Mouse (Mus musculus) embryo, embryonic 10 days (tissue): ENCODE measurements around the gene Acsl5.

ENCODE experiments used
- DNase-seq: peaks from one replicate; pipeline ENCODE4 v3.0.0-alpha.2; 2015; ENCODE audit warnings: low spot score

Acsl5 gene

GRCm38 (mm10) chr19:55286034-55286433 lies 34.3 kb downstream of the Acsl5 start:
- DNase-seq: no peak

- no peak for DNase-seq
Measured at GRCm38 (mm10) chr19:55288974-55289373, 37.2 kb downstream of the Acsl5 start.

DNA sequence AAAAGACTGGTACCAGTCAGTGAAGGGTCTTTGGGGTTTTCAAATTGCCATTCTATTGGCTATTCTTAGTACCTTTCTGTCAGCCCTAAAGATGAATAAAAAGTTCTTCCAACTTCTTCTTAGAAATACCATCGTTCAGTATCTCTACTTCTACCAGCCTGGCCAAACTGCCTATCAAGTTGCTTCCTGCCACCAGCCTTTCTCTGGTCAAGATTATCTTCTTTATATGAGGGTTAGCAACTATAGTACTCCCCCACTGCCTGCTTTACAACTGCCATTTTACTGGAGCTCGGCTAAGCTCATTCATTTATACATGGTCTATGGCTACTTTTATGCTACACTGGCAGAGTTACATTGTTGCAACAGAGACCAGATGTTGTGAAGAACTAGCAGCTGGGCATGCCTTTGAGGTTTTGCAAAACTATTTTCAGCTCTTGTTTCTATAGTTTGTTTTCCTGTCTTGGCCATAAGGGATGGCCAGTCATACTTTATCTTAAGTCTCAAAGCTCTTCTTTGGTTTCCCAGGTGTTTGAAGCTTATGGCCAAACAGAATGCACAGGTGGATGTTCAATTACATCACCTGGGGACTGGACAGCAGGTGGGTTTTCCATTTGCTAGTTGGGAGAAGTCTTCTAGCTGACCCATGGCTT lies 39.0 kb downstream of the Acsl5 start:
- no peak for DNase-seq

DNA sequence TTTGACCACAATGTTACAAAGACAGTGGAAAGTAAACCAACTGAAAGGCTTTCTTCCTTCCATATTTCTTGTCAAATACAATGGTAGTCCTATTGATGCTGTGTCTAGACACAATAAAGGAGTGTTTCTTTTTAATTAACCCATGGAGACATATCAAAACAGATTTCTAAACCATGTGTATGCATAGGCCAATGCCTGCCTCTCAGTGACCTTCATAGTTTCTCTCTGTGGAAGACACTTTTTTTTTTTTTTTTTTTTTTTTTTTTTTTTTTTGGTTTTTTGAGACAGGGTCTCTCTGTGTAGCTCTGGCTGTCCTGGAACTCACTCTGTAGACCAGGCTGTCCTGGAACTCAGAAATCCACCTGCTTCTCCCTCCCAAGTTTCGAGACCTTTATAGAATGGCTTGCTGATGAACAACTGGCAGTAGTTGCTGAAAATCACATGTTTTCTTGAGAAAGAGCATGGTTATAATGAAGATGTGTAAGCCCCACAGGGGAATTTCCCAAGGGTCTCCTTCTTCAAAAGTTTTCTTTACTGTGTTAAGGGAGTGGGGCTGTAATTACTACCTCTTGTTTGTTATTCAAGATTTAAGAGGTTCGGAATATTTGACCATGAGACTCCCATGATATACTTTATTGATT lies 40.6 kb downstream of the Acsl5 start:
- DNase-seq: no peak

DNA sequence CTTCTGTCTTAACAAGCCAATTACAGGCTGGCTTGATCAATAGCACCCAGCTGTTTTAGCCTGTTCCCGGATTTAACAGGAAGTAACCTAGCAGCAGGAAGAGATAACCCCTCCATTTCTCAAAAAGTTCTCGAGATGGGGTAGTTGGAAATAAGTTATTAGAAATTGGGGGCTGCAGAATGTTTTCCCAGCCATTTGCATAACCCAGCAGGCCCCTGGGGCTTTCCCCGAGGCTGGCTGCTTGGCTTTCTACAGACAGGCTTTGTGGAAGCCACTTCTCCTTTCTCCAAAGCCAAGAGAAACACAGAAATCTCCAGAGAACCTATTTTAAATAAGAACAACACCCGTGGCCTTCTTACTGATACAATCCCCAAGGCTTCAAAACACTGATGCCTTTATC lies 41.4 kb downstream of the Acsl5 start:
- no peak for DNase-seq

- no peak for DNase-seq
Measured at GRCm38 (mm10) chr19:55295075-55295474, 43.3 kb downstream of the Acsl5 start.

GRCm38 (mm10) chr19:55295556-55295955 lies 43.8 kb downstream of the Acsl5 start:
- no peak for DNase-seq

DNA sequence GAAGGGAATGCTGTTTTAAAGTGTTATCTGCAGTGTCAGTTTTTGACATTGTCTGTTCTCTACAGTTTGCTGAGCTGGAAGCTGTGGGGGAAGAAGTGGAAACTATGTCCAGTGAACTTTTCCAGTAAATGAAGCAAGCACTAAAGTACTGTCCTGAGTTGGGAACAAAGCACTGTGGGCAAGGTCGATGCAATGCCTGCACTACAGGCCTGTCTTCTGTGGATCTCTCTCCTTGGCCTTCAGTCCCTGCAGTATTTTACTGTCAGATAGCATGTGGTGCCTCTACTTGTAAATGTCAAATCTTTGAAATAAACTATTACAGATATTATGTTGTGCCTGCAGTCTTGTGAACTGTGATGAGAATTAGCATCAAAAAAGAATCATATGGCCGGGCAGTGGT lies 44.6 kb downstream of the Acsl5 start:
- DNase-seq: no peak

- DNase-seq: no peak
Measured at GRCm38 (mm10) chr19:55297489-55297888, 45.8 kb downstream of the Acsl5 start.

GRCm38 (mm10) chr19:55297961-55298360 lies 46.2 kb downstream of the Acsl5 start:
- no peak for DNase-seq

DNA sequence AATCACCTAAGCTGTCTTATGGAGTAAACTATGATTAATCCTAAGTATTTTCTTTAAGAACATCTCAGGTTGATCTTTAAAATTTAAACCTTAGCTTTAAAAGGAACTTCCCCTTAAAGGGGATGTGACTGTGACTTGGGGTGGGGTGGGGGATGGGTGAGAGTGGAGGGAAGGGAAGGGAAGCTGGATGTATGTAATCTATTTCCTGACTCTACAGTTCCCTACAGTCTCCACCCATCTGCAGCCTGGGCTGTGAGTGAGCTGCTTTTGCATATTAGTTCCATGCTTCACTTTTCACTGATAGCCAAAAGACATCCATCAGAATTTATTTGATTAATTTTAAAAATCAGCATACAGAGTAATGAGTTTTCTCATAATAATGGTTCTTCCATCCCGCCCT lies 47.6 kb downstream of the Acsl5 start:
- DNase-seq: no peak

GRCm38 (mm10) chr19:55300525-55300924 lies 48.8 kb downstream of the Acsl5 start:
- DNase-seq: no peak

- DNase-seq: no peak
Measured at GRCm38 (mm10) chr19:55305024-55305423, 53.3 kb downstream of the Acsl5 start.

DNA sequence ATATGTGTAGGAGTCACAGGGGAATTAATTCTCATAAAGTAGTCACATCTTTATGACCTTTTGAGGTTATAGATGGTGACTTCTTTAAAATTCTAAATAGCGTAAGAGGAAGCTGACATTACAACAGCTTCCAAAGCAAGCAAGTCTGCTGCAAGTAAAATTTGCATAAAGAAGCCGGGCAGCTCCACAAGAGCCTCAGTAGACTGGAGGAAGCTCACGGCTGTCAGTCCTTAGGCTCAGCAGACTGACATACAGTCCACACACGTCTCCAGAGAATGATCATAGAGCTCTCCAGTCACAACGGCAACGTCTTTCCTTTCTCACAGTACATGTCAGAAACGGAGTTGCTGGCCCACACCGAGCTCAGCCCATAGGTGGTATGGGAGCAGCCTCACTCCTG lies 60.1 kb downstream of the Acsl5 start:
- DNase-seq: no peak

GRCm38 (mm10) chr19:55313649-55314048 lies 61.9 kb downstream of the Acsl5 start:
- no peak for DNase-seq

GRCm38 (mm10) chr19:55315452-55316108 lies 63.8 kb downstream of the Acsl5 start, which contains the start of gene Zdhhc6:
Gene Zdhhc6 (minus strand): TSS chr19:55316032.
- peak; percentile 58 for DNase-seq

DNA sequence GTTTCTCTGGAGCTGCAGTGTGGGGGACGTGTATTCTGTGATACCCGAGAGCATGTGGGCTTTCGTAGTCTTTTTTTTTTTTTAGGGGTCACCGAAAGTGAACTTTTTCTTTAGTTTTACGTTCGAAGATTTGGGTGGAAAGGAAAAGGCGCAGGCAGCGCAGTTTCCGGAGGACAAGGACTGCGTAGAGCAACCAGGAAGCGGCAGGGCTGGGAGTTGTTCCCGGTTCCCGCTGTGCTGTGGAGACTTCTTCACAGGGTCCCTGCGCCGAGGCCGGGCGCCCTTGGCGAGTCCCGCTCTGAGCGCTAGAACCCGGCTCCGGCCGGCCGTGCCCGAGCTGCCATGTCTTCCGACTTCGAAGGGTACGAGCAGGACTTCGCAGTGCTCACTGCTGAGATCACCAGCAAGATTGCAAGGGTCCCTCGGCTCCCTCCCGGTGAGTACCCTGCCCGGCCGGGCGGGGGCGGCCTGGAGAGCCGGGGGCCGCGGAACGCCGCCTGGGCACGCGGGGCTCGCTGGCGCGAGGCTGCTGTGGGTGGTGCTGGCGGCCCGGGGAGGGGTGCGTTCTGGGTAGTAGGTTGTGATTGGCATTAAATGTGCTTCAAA lies 64.5 kb downstream of the Acsl5 start, which contains the start of gene Vti1a:
Gene Vti1a, plus strand, starts transcription at position 187 of the 606 bp plus-strand sequence.
- peak; percentile 96 for DNase-seq

DNA sequence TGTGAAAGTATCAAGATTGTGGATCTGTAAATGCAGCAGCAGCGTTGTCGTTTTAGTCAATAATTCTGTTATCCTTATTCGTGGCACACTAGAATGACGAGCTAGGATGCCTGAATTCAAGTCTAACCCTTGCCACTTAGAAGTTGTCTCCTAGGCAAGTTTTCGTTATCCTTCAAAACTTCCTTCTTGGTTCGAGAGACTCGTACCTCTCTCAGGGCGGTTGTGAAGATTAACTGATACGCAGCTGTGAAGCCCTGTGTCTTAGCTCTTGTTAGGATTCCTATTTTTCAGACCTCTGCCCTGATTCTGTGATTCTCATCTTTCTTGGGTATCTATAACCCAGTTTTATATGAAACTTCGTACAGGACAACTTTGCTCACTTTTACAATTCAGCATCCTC lies 65.2 kb downstream of the Acsl5 start:
- peak; percentile 10 for DNase-seq

DNA sequence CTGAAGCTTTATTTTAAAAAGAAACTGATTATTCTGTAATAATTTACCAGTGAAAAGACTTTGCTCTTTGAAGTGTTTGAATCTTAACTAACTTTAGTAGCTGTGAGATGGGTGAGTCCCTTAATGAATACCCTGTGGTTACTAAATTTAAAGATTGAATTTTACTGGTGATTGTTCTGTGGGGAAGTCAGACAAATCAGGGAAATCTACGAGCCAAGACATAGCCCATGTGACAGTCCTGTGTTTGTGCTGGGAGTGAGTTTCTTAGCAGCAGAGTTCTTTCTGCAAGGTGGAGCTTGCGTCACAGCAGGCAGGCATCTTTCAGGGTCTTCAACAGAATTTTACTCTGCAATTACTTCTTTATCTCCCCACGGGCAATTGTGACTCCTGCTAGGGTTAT lies 67.3 kb downstream of the Acsl5 start:
- no peak for DNase-seq

DNA sequence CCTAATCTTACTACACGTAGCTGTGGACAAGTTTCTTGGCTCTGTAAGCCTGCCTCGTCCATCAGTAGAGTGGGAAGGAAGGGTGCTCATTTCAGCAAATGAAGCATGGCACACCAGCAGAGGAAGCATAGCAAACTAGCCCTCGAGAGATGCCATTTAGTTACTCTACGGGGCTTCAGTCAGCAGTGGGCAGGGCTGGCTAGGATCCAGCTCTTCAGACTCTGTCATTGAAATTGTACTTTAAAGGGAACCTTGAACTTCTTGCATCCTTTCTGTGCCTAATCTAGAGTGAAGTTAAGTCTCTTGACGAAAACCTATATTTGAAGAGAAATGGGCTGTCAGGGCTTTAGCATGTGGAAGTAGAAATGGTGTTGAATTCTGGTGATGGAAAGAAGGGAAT lies 67.8 kb downstream of the Acsl5 start:
- no peak for DNase-seq

DNA sequence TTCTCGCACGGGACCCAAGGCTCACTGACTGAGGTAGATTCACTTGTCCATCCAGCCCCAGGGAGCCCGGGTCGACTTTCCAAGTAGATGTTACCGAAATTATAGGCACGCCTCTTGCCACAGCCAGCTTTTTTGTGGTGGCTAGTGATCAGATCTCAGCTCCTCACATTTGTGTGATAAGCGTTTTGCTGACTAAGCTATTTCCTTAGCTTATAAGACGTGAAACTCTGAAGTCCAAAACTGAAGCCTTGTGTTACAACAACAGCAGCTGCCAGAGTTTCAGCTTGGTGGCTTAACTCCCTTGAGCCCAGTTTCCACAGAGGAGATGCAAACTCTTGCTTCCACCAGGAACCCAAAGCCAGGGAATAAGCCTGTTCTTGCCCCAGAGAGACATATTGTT lies 70.9 kb downstream of the Acsl5 start:
- no peak for DNase-seq

DNA sequence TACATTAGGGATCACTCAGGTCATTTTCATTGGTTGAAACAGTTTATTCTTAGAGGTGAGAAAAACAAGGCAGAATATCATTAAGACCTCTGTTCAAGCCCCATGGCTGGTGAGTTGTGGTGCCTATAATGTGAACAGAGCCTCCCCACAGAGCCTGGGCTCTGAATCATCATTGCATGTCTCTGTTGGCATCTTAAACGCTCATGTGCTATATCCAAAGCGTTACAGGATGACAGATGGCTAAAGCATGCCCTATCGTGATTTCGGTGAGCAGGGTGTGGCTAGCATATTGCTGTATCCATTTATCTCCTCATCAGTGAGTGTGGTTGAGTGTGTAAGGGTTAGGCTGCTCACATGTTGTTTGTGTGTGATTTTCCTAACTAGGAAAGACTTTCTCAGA lies 75.8 kb downstream of the Acsl5 start:
- DNase-seq: no peak

- no peak for DNase-seq
Measured at GRCm38 (mm10) chr19:55331776-55332175, 80.0 kb downstream of the Acsl5 start.
